Mouse (Mus musculus) midbrain, postnatal 0 days (tissue): ENCODE data around the gene Smarca2. TPM values are rescaled to one million over a fixed set of nuclear protein-coding genes. Genes with fewer than 3 reads are reported as not detected.

Experiments
- ATAC-seq: fragments of 200-750 bp; cut with Nextera tagmentation; 2 replicates; pipeline ENCODE4 v1.8.0; 2017; ENCODE audit warnings: moderate number of reproducible peaks, mild to moderate bottlenecking, moderate TSS enrichment, moderate library complexity; ENCODE audit not compliant: low FRiP score
- DNase-seq: peaks from one replicate; pipeline ENCODE4 v3.0.0-alpha.2; 2015; ENCODE audit warnings: low spot score
- H3K27ac ChIP-seq: fragments of 300-500 bp; sonication (generic); 2 replicates; pipeline ENCODE4 v1.5.1; 2014; ENCODE audit warnings: low read depth, mild to moderate bottlenecking, low read length, mixed read lengths
- H3K27me3 ChIP-seq: fragments of 300-500 bp; sonication (generic); 2 replicates; pipeline ENCODE4 v1.6.1; 2014; ENCODE audit warnings: low read length, control low read depth, mixed read lengths; ENCODE audit not compliant: insufficient read depth
- H3K36me3 ChIP-seq: fragments of 300-500 bp; sonication (generic); 2 replicates; pipeline ENCODE4 v1.6.1; 2014; ENCODE audit warnings: low read length, control low read depth, mixed read lengths; ENCODE audit not compliant: insufficient read depth
- H3K4me1 ChIP-seq: fragments of 300-500 bp; sonication (generic); 2 replicates; pipeline ENCODE4 v1.6.1; 2014; ENCODE audit warnings: mild to moderate bottlenecking, control low read depth, antibody characterized with exemption, low read length, mixed read lengths; ENCODE audit not compliant: insufficient read depth
- H3K4me2 ChIP-seq: fragments of 300-500 bp; sonication (generic); 2 replicates; pipeline ENCODE4 v1.6.1; 2014; ENCODE audit warnings: low read depth, mild to moderate bottlenecking, low read length, mixed read lengths; ENCODE audit not compliant: poor library complexity, severe bottlenecking
- H3K4me3 ChIP-seq: fragments of 300-500 bp; sonication (generic); 2 replicates; pipeline ENCODE4 v1.5.1; 2014; ENCODE audit warnings: low read depth, mild to moderate bottlenecking, low read length, moderate library complexity
- H3K9ac ChIP-seq: fragments of 300-500 bp; sonication (generic); replicated peaks from 2 replicates; pipeline ENCODE4 v1.6.1; 2014; ENCODE audit warnings: mild to moderate bottlenecking, low read length, moderate library complexity, mixed read lengths; ENCODE audit not compliant: poor library complexity, severe bottlenecking
- H3K9me3 ChIP-seq: fragments of 300-500 bp; sonication (generic); 2 replicates; pipeline ENCODE4 v1.6.1; 2016; ENCODE audit warnings: low read length, control low read depth
- CTCF ChIP-seq: IDR thresholded peaks from 2 replicates; pipeline ENCODE4 v1.5.1; 2016; ENCODE audit warnings: antibody characterized with exemption, mild to moderate bottlenecking
- WGBS: fragments of 180-500 bp; shearing (Covaris S2); extraction: QIAGEN DNeasy Blood & Tissue Kit; methylation state at CpG from one replicate; pipeline ENCODE4 v1.1.7; 2014; 5-methylcytosine and 5-hydroxymethylcytosine counted together
- polyA plus RNA-seq: library from polyadenylated mRNA; unstranded; fragments of >200 nt; fragmentation: Nextera tagmentation; extraction: Ambion mirVana; gene quantifications from 2 replicates; pipeline ENCODE4 v1.2.1, GENCODE M21; 2015
- total RNA-seq: library from RNA; depleted of rRNA; stranded (reverse); fragments of >200 nt; gene quantifications from 2 replicates; pipeline ENCODE4 v1.2.3, GENCODE M21; 2014

The Smarca2 gene
- total and polyA plus RNA-seq, 2 experiments from 2014 or later, result 138 to 146 TPM

DNA sequence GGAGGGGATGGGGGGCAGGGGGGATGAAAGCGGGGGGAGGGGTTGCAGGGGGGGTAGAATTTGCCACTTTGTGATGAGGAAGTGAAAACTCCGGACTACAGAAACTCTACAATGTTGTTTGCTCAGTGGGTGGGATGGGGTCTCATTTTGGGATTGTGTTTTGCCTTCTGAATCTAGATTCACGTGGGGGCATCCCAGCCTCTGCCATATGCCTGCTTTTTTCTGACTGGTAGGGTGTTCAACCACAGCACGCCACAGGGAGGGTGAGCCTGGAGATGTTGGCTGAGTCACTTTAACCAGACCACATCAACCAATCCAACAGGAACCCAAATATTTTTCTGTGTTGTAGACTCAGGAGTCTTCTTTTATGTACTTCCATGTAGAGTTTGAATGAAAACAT, 77.3 kb downstream of the Smarca2 start:
- Histone ChIP-seq H3K27ac (no peak overlapping the region), H3K4me3 (no peak overlapping the region), H3K9ac (no peak overlapping the region), H3K9me3 (no peaks in the 10 kb centered on the region), H3K27me3 (no peaks in the 10 kb centered on the region), H3K4me2 (no peak overlapping the region), H3K36me3 (peaks cover 7% of the 10 kb centered on the region; the same call in 1 of the 2 replicates), H3K4me1 (no peaks in the 10 kb centered on the region; the same call in 1 of the 2 replicates)
- WGBS, result 65% methylated on average over 4 of the region's 4 CpGs
- no peak for DNase-seq
- TF ChIP-seq CTCF, result no peak
- ATAC-seq, result no peak

GRCm38 (mm10) chr19:26682731-26683130, 77.9 kb downstream of the Smarca2 start:
- 89% methylated on average over 2 of the region's 2 CpGs for whole genome bisulfite sequencing
- H3K27ac ChIP-seq, result no peak overlapping the region
- no peak overlapping the region for H3K9ac ChIP-seq
- peak; percentile 40 for TF ChIP-seq CTCF
- H3K9me3 ChIP-seq, result no peaks in the 10 kb centered on the region
- no peak overlapping the region for H3K4me3 ChIP-seq
- DNase-seq (no peak), ATAC-seq (no peak)
- no peak overlapping the region for H3K4me2 ChIP-seq
- no peaks in the 10 kb centered on the region; the same call in 1 of the 2 replicates for H3K4me1 ChIP-seq
- H3K36me3 ChIP-seq, result peaks cover 3% of the 10 kb centered on the region; the same call in 1 of the 2 replicates
- no peaks in the 10 kb centered on the region for H3K27me3 ChIP-seq

DNA sequence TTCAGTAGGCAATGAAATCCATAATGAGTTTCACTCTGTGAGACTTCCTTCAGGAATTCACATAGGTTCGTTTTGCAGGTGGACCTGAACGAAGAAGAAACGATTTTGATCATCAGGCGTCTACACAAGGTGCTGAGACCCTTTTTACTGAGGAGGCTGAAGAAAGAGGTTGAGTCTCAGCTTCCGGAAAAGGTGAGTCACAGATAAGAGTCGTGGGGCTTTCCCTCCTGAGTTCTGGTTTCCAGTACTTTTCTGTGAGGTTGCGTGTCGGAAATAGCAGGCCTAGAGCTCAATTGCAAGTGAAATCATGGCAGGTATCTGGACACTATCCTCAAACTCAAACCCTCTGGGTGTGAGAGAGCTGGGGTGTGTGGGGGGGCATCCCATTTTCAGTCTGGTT, 78.9 kb downstream of the Smarca2 start:
- no peaks in the 10 kb centered on the region for H3K27me3 ChIP-seq
- H3K36me3 ChIP-seq, result peaks cover 6% of the 10 kb centered on the region; the same call in 1 of the 2 replicates
- TF ChIP-seq CTCF, result no peak
- ATAC-seq (no peak), DNase-seq (no peak)
- 96% methylated on average over 8 of the region's 8 CpGs for WGBS
- no peak overlapping the region for H3K4me2 ChIP-seq
- H3K9ac ChIP-seq, result no peak overlapping the region
- no peak overlapping the region for H3K27ac ChIP-seq
- no peak overlapping the region for H3K4me3 ChIP-seq
- no peaks in the 10 kb centered on the region for H3K9me3 ChIP-seq
- H3K4me1 ChIP-seq, result no peaks in the 10 kb centered on the region; the same call in 1 of the 2 replicates

GRCm38 (mm10) chr19:26690516-26690915, 85.7 kb downstream of the Smarca2 start:
- no peak overlapping the region for H3K9ac ChIP-seq
- H3K36me3 ChIP-seq, result peaks cover 9% of the 10 kb centered on the region; the same call in 1 of the 2 replicates
- WGBS, result 36% methylated on average over 4 of the region's 4 CpGs
- H3K4me2 ChIP-seq, result no peak overlapping the region
- no peak overlapping the region for H3K27ac ChIP-seq
- ATAC-seq (no peak), DNase-seq (no peak)
- no peak overlapping the region for H3K4me3 ChIP-seq
- no peak for TF ChIP-seq CTCF
- H3K27me3 ChIP-seq, result no peaks in the 10 kb centered on the region
- no peaks in the 10 kb centered on the region for H3K9me3 ChIP-seq
- no peaks in the 10 kb centered on the region for H3K4me1 ChIP-seq

GRCm38 (mm10) chr19:26697107-26697506, 92.3 kb downstream of the Smarca2 start:
- Histone ChIP-seq H3K4me2 (no peak overlapping the region), H3K9ac (no peak overlapping the region), H3K27ac (no peak overlapping the region), H3K9me3 (no peaks in the 10 kb centered on the region), H3K4me3 (no peak overlapping the region), H3K4me1 (no peaks in the 10 kb centered on the region), H3K27me3 (no peaks in the 10 kb centered on the region), H3K36me3 (peaks cover 16% of the 10 kb centered on the region)
- 85% methylated on average over 4 of the region's 4 CpGs for WGBS
- ATAC-seq (no peak), DNase-seq (no peak)
- TF ChIP-seq CTCF, result no peak

DNA sequence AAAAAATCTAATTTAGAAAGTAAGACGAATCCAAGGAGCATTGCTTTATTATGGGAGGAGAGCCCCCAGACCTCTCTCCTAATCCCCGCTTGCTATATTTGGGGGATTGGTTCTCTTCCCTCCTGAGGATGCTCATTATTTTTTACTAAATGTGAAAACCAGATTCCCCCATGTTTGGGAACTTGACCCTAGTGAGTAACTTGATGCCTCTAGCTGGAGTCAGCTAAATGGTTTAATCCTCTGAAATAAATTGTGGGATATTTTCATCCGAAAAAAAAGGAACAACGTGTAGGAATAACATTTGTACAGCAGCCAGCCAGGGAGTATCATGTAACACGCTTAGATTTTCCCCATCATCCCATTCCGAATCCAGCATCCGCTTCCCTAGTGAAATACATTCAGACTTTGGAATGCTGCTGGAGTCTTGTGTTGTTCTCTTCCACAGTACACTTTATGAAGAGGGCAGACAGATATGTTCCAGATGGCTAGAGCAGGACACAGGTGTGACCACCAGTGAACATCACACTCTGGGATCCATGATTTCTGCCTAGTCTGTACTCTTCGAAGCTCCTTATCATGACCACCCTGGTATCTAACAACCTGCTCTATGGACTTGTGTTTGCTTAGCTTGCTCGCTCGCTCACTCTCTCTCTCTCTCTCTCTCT, 99.8 kb downstream of the Smarca2 start:
- Histone ChIP-seq H3K4me1 (no peaks in the 10 kb centered on the region), H3K27me3 (no peaks in the 10 kb centered on the region), H3K36me3 (no peaks in the 10 kb centered on the region), H3K4me2 (no peak overlapping the region), H3K9ac (no peak overlapping the region), H3K4me3 (no peak overlapping the region), H3K9me3 (no peaks in the 10 kb centered on the region), H3K27ac (no peak overlapping the region)
- no peak for DNase-seq
- 83% methylated on average over 10 of the region's 10 CpGs for WGBS
- no peak for ATAC-seq
- TF ChIP-seq CTCF, result no peak
